Mouse (Mus musculus) fat pad, adult 2 months (tissue): Measurements from ENCODE around the gene Clcf1.
A peak's percentile ranks its signal among the peaks of the same experiment; 100 is the strongest.
"Not testable (repeated sequence)": the region's sequence is repeated elsewhere in the genome, so short reads cannot be mapped to it uniquely, and the experiment has no call there.

Experiments
- DNase-seq: peaks from one replicate; pipeline ENCODE4 v3.0.0-alpha.2; 2011; ENCODE audit warnings: low read depth, low spot score; ENCODE audit errors: extremely low read depth

Gene Clcf1

GRCm38 (mm10) chr19:4247010-4247409 is 33.0 kb downstream of the Clcf1 start:
- no peak for DNase-seq

GRCm38 (mm10) chr19:4248683-4249082 is 34.6 kb downstream of the Clcf1 start:
- not testable (repeated sequence) for DNase-seq

- DNase-seq, result no peak
These were observed 40.2 kb downstream of the Clcf1 start for GRCm38 (mm10) chr19:4254230-4254629.

GRCm38 (mm10) chr19:4255583-4256162 is 41.6 kb downstream of the Clcf1 start:
- DNase-seq, result no peak

- no peak for DNase-seq
These were observed 43.3 kb downstream of the Clcf1 start for GRCm38 (mm10) chr19:4257216-4257896.

- no peak for DNase-seq
These were observed 43.8 kb downstream of the Clcf1 start for GRCm38 (mm10) chr19:4257897-4258252.

- no peak for DNase-seq
These were observed 47.1 kb downstream of the Clcf1 start for GRCm38 (mm10) chr19:4261038-4261698.

GRCm38 (mm10) chr19:4262756-4263155 is 48.7 kb downstream of the Clcf1 start:
- DNase-seq, result no peak

GRCm38 (mm10) chr19:4263702-4264101 is 49.7 kb downstream of the Clcf1 start:
- no peak for DNase-seq

- DNase-seq, result no peak
These were observed 50.2 kb downstream of the Clcf1 start for GRCm38 (mm10) chr19:4264171-4264780.

- DNase-seq, result no peak
These were observed 51.9 kb downstream of the Clcf1 start for GRCm38 (mm10) chr19:4265956-4266355.

- peak; percentile 51 for DNase-seq
These were observed 54.7 kb downstream of the Clcf1 start, which contains the start of gene Ssh3 for GRCm38 (mm10) chr19:4268566-4269361. TSS of gene Ssh3 (minus strand) at chr19:4269180.

GRCm38 (mm10) chr19:4270187-4270586 is 56.1 kb downstream of the Clcf1 start:
- DNase-seq, result no peak

GRCm38 (mm10) chr19:4270972-4271371 is 56.9 kb downstream of the Clcf1 start:
- DNase-seq, result no peak
